Comparison of ENCODE assay signal across 31 mouse cellular contexts in the genomic region with DNA sequence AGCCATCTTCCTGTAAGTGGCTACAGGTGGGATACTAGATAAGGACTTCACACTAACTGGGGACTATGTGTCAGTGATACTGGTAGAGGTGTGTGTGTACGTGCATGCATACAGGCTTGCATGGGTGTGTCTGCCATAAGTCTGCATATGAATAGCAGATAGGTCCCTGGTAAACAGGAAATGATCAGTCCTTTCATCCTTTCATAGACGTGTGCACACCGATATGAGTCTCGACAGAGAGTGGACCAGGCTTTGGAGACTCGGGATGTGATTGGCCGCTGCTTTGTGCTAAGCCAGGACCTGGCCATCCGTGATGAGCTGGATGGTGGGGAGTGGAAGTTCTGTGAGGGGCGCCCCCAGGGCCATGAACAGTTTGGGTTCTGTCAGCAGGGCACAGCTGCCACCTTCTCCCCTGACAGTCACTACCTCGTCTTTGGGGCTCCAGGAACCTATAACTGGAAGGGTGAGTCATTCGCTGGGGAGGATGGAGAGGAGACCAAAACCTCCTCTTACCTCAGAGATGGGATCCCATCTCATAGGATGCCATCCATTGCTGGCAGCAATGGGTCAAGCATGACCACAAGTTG. TPM values are rescaled to one million over a fixed set of nuclear protein-coding genes. Genes with fewer than 3 reads are reported as not detected.
DNase-seq lines count a peak whose midpoint lies in the region; ATAC-seq lines count a peak whose summit lies in the region.
"Had no signal": no experiment of that assay in that cellular context is flagged by ENCODE, and none has a peak within 500 bp of the region (broad histone marks: within the 10 kb centered on the region; RNA-seq: fewer than 3 reads in every experiment).

No protein-coding gene starts in this region.

- no peak overlapping the region for H3K9ac ChIP-seq in midbrain, embryonic 11.5 days (ENCODE audit: low read length)
- H3K9ac ChIP-seq in midbrain, embryonic 15.5 days: no peak overlapping the region
- H3K9ac ChIP-seq: embryonic facial prominence, embryonic 13.5 days; forebrain, embryonic 12.5 days; forebrain, embryonic 15.5 days; heart, embryonic 13.5 days; hindbrain, embryonic 14.5 days; intestine, embryonic 15.5 days had no signal

- no peaks in the 10 kb centered on the region for H3K9me3 ChIP-seq in midbrain, embryonic 11.5 days (ENCODE audit: control insufficient read depth, low read length)
- no peaks in the 10 kb centered on the region for H3K9me3 ChIP-seq in midbrain, embryonic 15.5 days
- H3K9me3 ChIP-seq: embryonic facial prominence, embryonic 10.5 days; embryonic facial prominence, embryonic 13.5 days; forebrain, embryonic 12.5 days; forebrain, embryonic 15.5 days; heart, embryonic 13.5 days; intestine, embryonic 15.5 days had no signal

- ATAC-seq in midbrain, embryonic 11.5 days (ENCODE audit: low FRiP score): no peak
- no peak for ATAC-seq in midbrain, embryonic 15.5 days (replicated peaks)
- ATAC-seq in CD4-positive, CD25-positive, alpha-beta regulatory T cell, adult 4 months: peak; percentile 95
- ATAC-seq: forebrain, embryonic 15.5 days; hindbrain, postnatal 0 days; intestine, embryonic 15.5 days had no signal

- H3K4me1 ChIP-seq in midbrain, embryonic 11.5 days (ENCODE audit: control insufficient read depth, insufficient read depth, low read length): no peaks in the 10 kb centered on the region
- H3K4me1 ChIP-seq in midbrain, embryonic 15.5 days: no peaks in the 10 kb centered on the region
- H3K4me1 ChIP-seq: embryonic facial prominence, embryonic 10.5 days; embryonic facial prominence, embryonic 13.5 days; forebrain, embryonic 12.5 days; forebrain, embryonic 15.5 days; heart, embryonic 13.5 days; intestine, embryonic 15.5 days had no signal

- peak; percentile 62 for DNase-seq in midbrain, embryonic 11.5 days (ENCODE audit: low spot score, missing footprints)
- DNase-seq in induced T-regulatory cell, adult 2 months (ENCODE audit: low read depth): peak; percentile 69
- no peak for DNase-seq in kidney, postnatal 25 days
- DNase-seq in layer of hippocampus, postnatal 36 days: no peak
- no peak for DNase-seq in urinary bladder, postnatal 4 days (ENCODE audit: low spot score in 2 of 2)
- DNase-seq: adrenal gland, postnatal 36 days; cerebellum, adult 11 months; cerebellum, adult 8-10 months; cerebellum, postnatal 10 days; cerebellum, postnatal 36 days; embryo, embryonic 11 days; gastrocnemius, postnatal 14 days; heart, adult 18-20 months; heart, postnatal 14 days; heart, postnatal 4 days; kidney, adult 11 months had no signal

- H3K27me3 ChIP-seq in midbrain, embryonic 11.5 days (ENCODE audit: control insufficient read depth, insufficient read depth, low read length): no peaks in the 10 kb centered on the region; the same call in 1 of the 2 replicates
- peaks cover 9% of the 10 kb centered on the region for H3K27me3 ChIP-seq in midbrain, embryonic 15.5 days (replicated peaks)

- H3K36me3 ChIP-seq in midbrain, embryonic 11.5 days (ENCODE audit: control insufficient read depth, insufficient read depth, low read length): no peaks in the 10 kb centered on the region
- H3K36me3 ChIP-seq in midbrain, embryonic 15.5 days (replicated peaks): no peaks in the 10 kb centered on the region
- H3K36me3 ChIP-seq: embryonic facial prominence, embryonic 10.5 days; embryonic facial prominence, embryonic 13.5 days; forebrain, embryonic 12.5 days; forebrain, embryonic 15.5 days; heart, embryonic 13.5 days; intestine, embryonic 15.5 days had no signal

- H3K27ac ChIP-seq in midbrain, embryonic 11.5 days (ENCODE audit: low read depth, low read length): no peak overlapping the region
- H3K27ac ChIP-seq in midbrain, embryonic 15.5 days: no peak overlapping the region
- H3K27ac ChIP-seq: embryonic facial prominence, embryonic 10.5 days; embryonic facial prominence, embryonic 13.5 days; forebrain, embryonic 12.5 days; forebrain, embryonic 15.5 days; heart, embryonic 13.5 days; hindbrain, embryonic 14.5 days; hindbrain, postnatal 0 days; intestine, embryonic 15.5 days had no signal

- no peak overlapping the region for H3K4me3 ChIP-seq in midbrain, embryonic 11.5 days (ENCODE audit: low read depth, low read length)
- H3K4me3 ChIP-seq in midbrain, embryonic 15.5 days: no peak overlapping the region
- H3K4me3 ChIP-seq: embryonic facial prominence, embryonic 10.5 days; embryonic facial prominence, embryonic 13.5 days; erythroblast, embryonic 14.5 days; forebrain, embryonic 12.5 days; forebrain, embryonic 15.5 days; heart, embryonic 13.5 days; intestine, embryonic 15.5 days had no signal

- H3K4me2 ChIP-seq in midbrain, embryonic 11.5 days: no peak overlapping the region
- H3K4me2 ChIP-seq in midbrain, embryonic 15.5 days: no peak overlapping the region
- H3K4me2 ChIP-seq: embryonic facial prominence, embryonic 13.5 days; forebrain, embryonic 12.5 days; forebrain, embryonic 15.5 days; heart, embryonic 13.5 days; hindbrain, embryonic 14.5 days; intestine, embryonic 15.5 days had no signal

- WGBS in midbrain, embryonic 11.5 days: 81% methylated on average over 10 of the region's 10 CpGs
- 84% methylated on average over 10 of the region's 10 CpGs for WGBS in midbrain, embryonic 15.5 days

RNA-seq across cellular contexts. Expression of a gene that starts 7.0 kb away (rescaled TPM):
- 1.6 and 1.7 TPM in 2 replicates for polyA plus RNA-seq in midbrain, embryonic 11.5 days (2014; fragmentation: Nextera tagmentation; extraction: Ambion mirVana)
- 5.1 and 5.5 TPM in 2 replicates for polyA plus RNA-seq in midbrain, embryonic 15.5 days (2015; fragmentation: Nextera tagmentation; extraction: Ambion mirVana)
- polyA plus RNA-seq in CD4-positive, CD25-positive, alpha-beta regulatory T cell, adult 4 months (2017; shearing (Covaris generic)): 1 to 10 TPM; 2.9 to 3.1 TPM
- total RNA-seq in layer of hippocampus, postnatal 36 days (2021): 10 to 100 TPM; 30.1 to 35.4 TPM
- polyA plus RNA-seq: erythroblast, embryonic 14.5 days had no signal

RNA-seq across cellular contexts. Expression of a gene that starts 16.7 kb away (rescaled TPM):
- polyA plus RNA-seq in midbrain, embryonic 11.5 days (2014; fragmentation: Nextera tagmentation; extraction: Ambion mirVana): 242 and 271 TPM in 2 replicates
- 259 and 262 TPM in 2 replicates for polyA plus RNA-seq in midbrain, embryonic 15.5 days (2015; fragmentation: Nextera tagmentation; extraction: Ambion mirVana)
- polyA plus RNA-seq in CD4-positive, CD25-positive, alpha-beta regulatory T cell, adult 4 months (2017; shearing (Covaris generic)): 100 to 1,000 TPM; 227 to 233 TPM
- total RNA-seq in layer of hippocampus, postnatal 36 days (2021): 10 to 100 TPM; 92.9 to 94.1 TPM

RNA-seq across cellular contexts. Expression of a gene that starts 17.9 kb away (rescaled TPM):
- 11.3 TPM in 2 replicates for polyA plus RNA-seq in midbrain, embryonic 11.5 days (2014; fragmentation: Nextera tagmentation; extraction: Ambion mirVana)
- 12.9 and 15.4 TPM in 2 replicates for polyA plus RNA-seq in midbrain, embryonic 15.5 days (2015; fragmentation: Nextera tagmentation; extraction: Ambion mirVana)
- 10 to 100 TPM; 12.4 to 23.7 TPM for polyA plus RNA-seq in CD4-positive, CD25-positive, alpha-beta regulatory T cell, adult 4 months (2017; shearing (Covaris generic))
- total RNA-seq in layer of hippocampus, postnatal 36 days (2021): 1 to 10 TPM; 6.4 to 8.9 TPM

RNA-seq across cellular contexts. Expression of a gene that starts 20.2 kb away (rescaled TPM):
- not detected in 2 replicates for polyA plus RNA-seq in midbrain, embryonic 11.5 days (2014; fragmentation: Nextera tagmentation; extraction: Ambion mirVana)
- polyA plus RNA-seq in midbrain, embryonic 15.5 days (2015; fragmentation: Nextera tagmentation; extraction: Ambion mirVana): not detected in 2 replicates
- polyA plus RNA-seq in CD4-positive, CD25-positive, alpha-beta regulatory T cell, adult 4 months (2017; shearing (Covaris generic)): not detected
- total RNA-seq in layer of hippocampus, postnatal 36 days (2021): not detected
- total RNA-seq: heart, adult 18-20 months; heart, postnatal 14 days; hindbrain, postnatal 0 days; MEL had no signal
- polyA plus RNA-seq: C2C12; cortical plate, adult 2 months; embryonic facial prominence, embryonic 10.5 days; embryonic facial prominence, embryonic 13.5 days; erythroblast, embryonic 14.5 days; forebrain, embryonic 12.5 days; forebrain, embryonic 15.5 days; heart, embryonic 13.5 days; hindbrain, embryonic 11.5 days; hindbrain, embryonic 14.5 days; hindbrain, postnatal 0 days had no signal

RNA-seq across cellular contexts. Expression of a gene that starts 39.8 kb away (rescaled TPM):
- 168 and 177 TPM in 2 replicates for polyA plus RNA-seq in midbrain, embryonic 11.5 days (2014; fragmentation: Nextera tagmentation; extraction: Ambion mirVana)
- polyA plus RNA-seq in midbrain, embryonic 15.5 days (2015; fragmentation: Nextera tagmentation; extraction: Ambion mirVana): 154 and 184 TPM in 2 replicates
- under 1 TPM; 0.51 to 0.65 TPM for polyA plus RNA-seq in CD4-positive, CD25-positive, alpha-beta regulatory T cell, adult 4 months (2017; shearing (Covaris generic))
- total RNA-seq in layer of hippocampus, postnatal 36 days (2021): 10 to 100 TPM; 77.8 to 79.7 TPM

Comparison
In these comparisons a context has a peak if more than half of its experiments do, and no peak if none do; other contexts are left out.
1. DNase-seq: peak in midbrain, embryonic 11.5 days (single experiment) and induced T-regulatory cell, adult 2 months (single experiment); none in kidney, postnatal 25 days (0 of 2), layer of hippocampus, postnatal 36 days (0 of 2) and urinary bladder, postnatal 4 days (0 of 2).